Mouse (Mus musculus): Measurements from ENCODE around the gene Triobp. TPM values are rescaled to one million over a fixed set of nuclear protein-coding genes. Genes with fewer than 3 reads are reported as not detected.
A peak's percentile ranks its signal among the peaks of the same experiment; 100 is the strongest.

Triobp gene
- total RNA-seq, 4 experiments from 2014 or later: 121 to 175 (median 150) TPM

- peak; percentile 88 for DNase-seq
These were observed 21.3 kb upstream of the Triobp start, which contains the start of gene Lgals1 for GRCm38 (mm10) chr15:78926021-78926919. Gene Lgals1, plus strand, starts transcription at chr15:78926725.

GRCm38 (mm10) chr15:78927021-78927787 lies 20.3 kb upstream of the Triobp start:
- DNase-seq: no peak

DNA sequence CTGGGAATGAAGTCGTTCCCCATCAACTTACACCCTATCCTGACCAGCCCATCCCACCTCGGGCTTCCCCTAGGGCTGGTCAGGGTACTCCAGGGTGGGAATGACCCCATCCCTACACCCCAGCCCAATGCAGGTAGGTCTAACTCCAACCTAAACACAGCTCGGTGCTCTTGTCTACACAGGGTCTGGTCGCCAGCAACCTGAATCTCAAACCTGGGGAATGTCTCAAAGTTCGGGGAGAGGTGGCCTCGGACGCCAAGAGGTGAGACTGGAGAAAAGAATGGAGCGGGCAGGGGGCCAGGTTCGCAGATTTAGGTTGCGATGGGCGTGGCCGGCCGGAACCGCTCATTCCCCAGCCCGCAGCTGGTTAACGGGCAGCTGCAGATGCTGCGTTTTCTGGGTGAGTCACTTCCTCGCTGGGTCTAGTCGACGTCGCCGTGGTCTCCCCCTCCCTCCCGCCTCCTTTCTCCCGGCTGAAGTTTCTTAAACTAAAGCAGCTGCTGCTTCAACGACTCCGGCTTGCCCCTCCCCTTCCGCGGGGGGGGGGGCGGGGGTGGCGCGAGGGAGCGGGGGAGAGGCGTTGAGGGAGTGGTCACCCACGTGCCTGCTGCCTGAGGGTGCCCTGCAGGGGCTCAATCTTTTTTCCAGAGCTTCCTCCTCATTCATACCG lies 19.6 kb upstream of the Triobp start:
- DNase-seq: peak; percentile 74

DNA sequence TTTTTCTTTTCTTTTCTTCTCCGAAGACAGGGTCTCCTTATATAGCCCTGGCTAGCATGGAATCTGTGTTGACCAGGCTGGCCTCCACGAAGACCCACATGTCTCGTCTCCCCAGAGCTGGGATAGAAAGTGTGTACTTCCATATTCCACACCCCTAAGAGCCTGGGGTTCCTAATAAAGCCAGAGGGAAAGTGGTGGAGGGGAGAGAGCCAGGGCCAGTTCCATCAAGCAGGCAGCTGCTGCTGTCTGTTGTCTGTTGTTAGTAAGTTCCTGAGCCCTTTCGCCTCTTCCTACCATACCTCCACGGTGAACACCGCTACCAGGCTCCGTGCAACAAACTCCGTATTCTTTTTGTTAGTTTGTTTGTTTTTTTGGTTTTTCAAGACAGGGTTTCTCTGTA lies 19.0 kb upstream of the Triobp start:
- DNase-seq: no peak

GRCm38 (mm10) chr15:78930192-78930706 lies 17.3 kb upstream of the Triobp start:
- DNase-seq: no peak

GRCm38 (mm10) chr15:78930801-78931426 lies 16.6 kb upstream of the Triobp start:
- DNase-seq: no peak

DNA sequence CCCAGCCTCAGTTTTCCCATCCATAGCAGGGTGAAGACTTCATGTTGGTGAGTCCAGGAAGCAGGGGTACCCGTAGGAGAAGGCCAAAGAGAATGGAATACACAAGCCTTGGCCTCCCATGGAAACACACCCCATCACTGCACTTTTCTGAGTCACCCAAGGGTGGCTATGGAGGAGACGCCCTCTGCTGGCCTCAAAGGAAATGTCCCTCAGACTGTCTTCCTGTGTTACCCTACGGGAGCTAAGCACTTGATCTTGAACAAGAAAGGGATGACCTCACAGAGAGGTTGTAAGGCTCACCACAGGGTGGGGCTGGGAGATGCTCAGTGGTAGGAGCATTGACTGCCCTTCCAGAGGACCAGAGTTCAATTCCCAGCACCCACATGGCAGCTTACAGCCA lies 15.9 kb upstream of the Triobp start:
- no peak for DNase-seq

DNA sequence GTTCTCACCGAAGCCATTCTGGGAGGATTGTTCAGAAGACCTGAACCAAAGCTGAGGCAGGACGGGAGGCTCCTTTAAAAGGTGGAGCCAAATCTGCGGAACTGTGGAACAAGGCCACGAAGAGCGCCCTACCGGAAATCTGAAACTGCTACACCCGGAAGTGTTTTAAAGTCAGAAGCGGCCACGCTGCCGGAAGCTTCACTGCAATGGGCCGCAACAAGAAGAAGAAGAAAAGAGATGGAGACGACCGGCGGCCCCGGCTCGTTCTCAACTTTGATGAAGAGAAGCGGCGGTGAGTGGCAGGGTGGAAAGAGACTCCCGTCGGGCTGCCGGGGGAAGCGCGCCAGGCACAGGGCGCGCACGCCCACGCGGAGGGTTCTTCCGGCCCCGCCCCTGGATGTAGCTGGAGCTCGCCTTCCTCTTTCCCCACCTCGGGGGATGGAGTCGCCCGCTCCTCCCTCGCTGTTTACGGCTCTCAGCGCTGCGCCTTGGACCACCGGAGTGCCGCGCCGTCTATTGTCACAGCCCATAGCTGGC lies 12.7 kb upstream of the Triobp start, which contains the start of gene Nol12:
Gene Nol12 (plus strand): TSS at position 150 of the 537 bp plus-strand sequence.
- peak; percentile 70 for DNase-seq

GRCm38 (mm10) chr15:78936403-78936802 lies 11.1 kb upstream of the Triobp start:
- no peak for DNase-seq

DNA sequence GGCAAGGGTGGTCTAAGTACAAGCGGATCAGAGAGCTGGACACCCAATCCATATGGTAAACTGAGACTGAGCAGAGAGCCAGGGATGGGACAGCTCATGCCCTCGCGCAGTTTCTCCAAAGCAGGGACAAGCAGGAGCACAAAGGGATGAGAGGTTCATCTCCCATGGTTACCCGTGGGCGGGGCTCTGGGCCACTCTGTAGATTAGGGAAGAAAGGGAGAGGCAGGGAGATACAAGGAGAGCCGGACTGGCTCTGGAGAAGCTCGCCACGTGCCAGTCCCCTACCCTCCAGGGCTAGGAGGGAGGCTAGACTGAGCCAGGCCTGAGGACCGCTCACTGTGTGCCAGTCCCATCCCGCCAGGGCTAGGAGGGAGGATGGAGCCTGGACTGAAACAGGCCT lies 10.2 kb upstream of the Triobp start:
- DNase-seq: no peak

GRCm38 (mm10) chr15:78937963-78938362 lies 9.6 kb upstream of the Triobp start:
- DNase-seq: no peak

GRCm38 (mm10) chr15:78940325-78940724 lies 7.2 kb upstream of the Triobp start:
- DNase-seq: no peak

DNA sequence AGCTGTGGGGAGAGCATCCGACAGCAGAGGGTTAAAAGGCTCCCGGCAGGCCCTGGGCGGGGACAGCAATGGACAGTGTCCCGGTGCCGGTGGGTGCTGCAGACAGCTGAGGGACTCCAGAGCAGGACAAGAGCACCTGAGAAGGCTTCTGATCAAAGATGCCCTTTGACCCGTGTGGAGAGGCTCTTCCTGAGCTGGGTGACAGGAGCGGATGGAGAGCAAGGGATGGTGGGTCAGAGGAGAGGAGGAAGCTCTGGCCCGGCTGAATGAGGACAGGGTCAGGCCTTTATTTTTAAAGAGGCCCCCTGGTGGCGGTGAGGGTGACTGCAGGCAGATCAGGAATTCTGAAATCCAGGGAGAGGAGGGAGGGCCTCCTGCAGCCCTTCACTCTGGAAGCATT lies 4.9 kb upstream of the Triobp start:
- DNase-seq: peak; percentile 77

DNA sequence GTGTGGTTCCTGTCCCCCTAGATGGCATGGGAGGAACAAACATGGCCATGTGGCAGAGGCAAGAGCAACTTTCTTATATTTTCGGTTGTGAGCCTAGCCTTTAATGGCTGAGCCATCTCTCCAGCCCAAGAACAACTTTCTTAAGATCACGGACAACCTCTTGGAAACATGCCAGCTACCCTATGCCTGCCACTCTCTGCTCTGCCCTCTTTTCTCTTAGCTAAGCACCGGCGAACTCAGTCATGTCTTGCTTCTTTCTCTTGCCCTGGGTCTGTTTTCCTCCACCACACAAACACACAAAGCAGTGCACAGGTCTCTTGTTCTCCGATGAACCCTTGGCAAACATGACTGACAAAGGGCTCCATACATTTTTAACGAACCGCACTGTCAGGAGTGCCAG lies 1.3 kb upstream of the Triobp start:
- DNase-seq: no peak

DNA sequence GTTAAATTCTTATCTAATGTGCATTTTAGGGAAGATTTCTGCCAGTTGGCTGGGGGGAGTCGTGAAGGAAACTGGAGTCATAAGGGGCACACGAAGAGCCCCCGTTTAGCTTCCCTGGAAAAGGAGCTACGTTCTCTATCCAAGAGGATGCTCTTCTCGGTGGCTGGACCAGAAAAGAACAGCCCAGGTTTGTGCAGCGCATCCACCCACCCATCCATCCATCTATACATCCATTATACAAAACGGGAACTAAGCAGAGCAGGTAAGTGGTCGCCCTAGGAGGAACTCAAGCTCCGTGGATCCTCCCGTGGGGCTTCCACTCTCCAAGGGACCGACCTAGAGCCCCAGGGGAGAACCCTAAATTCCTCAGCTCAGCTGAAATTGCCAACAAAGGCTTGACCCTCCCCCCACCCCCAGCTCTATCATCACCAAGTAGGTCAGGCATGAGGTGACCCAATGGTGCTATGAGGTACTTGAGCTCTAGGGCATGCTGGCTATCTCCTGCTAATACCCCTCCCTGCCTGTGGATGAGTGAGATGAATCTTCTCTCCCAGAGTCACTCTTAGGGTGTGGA lies 715 bp downstream of the Triobp start:
- no peak for DNase-seq

DNA sequence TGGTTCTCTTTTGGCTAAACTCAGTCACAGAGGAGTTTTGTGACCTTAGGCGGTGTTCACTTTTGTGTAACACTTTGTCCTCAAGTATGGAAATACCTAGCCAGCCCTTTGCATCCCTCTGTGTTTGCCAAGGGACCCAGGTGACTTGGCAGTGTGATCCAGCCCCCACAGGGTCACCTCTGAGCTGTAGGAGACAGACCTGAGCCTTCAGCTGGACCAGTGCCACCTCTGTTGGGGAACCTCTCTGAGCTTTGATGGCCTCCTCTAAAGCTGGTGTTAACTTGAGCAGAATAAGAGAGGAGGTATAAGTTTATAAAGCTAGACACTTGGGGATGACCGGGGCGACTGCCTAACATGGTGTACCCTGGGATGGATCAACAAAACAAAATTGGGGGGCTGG lies 1.4 kb downstream of the Triobp start:
- DNase-seq: no peak

DNA sequence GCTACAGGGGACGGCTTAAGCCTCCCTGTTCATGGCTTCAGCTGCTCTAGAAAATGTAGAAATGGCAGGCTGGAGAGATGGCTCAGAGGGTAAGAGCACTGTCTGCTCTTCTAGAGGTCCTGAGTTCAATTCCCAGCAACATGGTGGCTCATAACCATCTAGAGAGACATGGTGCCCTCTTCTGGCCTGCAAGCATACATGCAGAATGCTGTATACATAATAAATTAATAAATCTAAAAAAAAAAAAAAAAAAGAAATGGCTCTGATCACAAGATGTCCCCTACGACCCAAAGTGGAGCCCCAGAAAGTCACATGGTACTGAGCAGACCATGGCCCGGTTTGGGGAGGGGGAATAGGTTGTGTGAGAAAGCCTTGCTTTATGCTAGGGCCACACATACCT lies 8.1 kb downstream of the Triobp start:
- no peak for DNase-seq

DNA sequence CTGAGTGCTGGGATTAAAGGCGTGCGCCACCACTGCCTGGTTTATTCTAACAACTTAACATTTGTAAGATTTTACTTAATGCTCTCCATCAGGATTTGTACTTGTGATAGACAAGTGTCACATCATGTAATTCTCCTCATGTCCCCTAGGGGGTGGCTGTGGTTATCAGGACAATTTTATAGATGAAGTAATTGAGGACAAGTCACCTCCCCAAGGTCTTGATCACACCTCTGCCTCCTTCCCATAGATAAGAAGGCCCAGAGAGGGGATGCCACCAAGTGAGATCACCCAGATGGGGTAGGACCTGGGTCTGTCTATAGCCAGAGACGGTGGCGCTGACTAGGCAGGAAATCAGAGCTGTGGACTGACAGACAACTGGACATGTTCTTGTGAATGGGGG lies 8.8 kb downstream of the Triobp start:
- no peak for DNase-seq

- no peak for DNase-seq
These were observed 9.5 kb downstream of the Triobp start for GRCm38 (mm10) chr15:78957021-78957420.

DNA sequence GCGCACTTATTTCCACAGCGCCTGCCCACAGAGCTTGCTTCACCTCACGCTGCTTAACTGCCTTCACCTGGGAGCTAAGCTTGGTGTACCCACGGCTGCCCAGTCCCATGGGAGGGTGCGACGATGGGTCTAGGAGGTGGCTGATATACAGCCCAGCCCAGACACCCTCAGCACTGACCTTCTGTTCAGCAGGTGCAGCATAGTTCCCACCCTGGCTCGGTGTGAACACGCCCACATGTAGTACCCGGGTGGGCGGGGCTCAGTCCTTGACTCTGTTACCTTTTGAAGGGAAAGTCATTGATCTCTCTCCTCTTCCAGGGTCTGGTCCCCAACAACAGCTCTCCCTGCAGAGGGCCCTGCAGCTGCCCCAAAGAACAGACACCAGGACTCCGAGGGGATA lies 12.0 kb downstream of the Triobp start:
- no peak for DNase-seq

DNA sequence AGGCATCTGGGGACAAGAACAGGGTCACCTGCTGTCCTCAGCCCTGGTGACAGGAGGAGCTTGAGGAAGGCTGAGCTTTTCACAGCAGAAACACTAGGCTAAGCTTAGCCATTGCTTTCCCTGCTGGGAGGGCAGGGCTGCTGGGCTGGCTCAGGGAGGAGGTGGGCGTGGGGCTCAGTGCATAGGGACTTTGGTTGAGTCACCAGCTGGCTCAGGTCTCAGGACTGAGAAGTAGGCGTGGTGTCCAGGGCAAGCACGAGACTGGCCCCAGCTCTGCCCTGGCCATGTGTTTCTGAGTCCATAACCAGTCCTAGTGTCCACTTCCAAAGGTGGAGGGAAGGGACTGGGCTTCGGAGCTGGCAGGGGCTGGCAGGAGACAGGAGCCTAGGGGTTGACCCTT lies 12.6 kb downstream of the Triobp start:
- peak; percentile 62 for DNase-seq

DNA sequence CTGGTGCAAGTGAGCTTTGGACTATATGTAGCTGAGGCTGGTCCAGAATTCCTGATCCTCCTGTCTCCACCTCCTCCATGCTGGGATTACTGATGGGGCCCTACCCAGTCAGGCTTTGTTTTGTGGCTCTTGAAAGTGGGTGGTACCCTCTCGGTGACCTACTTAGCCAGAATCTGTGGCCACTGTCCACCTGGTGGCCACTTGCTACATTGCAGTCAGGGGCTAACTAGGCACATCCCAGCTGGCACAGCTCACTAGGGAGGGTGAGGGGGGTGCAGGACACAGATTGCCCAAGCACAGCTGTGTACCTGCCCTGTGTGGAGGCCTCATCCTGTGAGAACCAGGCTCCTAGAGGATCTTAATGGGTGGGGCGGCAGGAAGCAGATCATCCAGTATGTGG lies 15.4 kb downstream of the Triobp start:
- peak; percentile 59 for DNase-seq
